Mouse (Mus musculus) midbrain, embryonic 15.5 days (tissue): ENCODE measurements around the gene Polr1b. TPM values are rescaled to one million over a fixed set of nuclear protein-coding genes. Genes with fewer than 3 reads are reported as not detected.
A peak's percentile ranks its signal among the peaks of the same experiment; 100 is the strongest.

Experiments
- ATAC-seq: fragments of 200-750 bp; cut with Nextera tagmentation; replicated peaks from 2 replicates; pipeline ENCODE4 v1.8.0; 2017; ENCODE audit warnings: moderate TSS enrichment
- H3K27ac ChIP-seq: fragments of 300-500 bp; sonication (generic); 2 replicates; pipeline ENCODE4 v1.5.1; 2015; ENCODE audit warnings: mild to moderate bottlenecking, inconsistent platforms
- H3K27me3 ChIP-seq: fragments of 300-500 bp; sonication (generic); replicated peaks from 2 replicates; pipeline ENCODE4 v1.6.1; 2015; ENCODE audit warnings: inconsistent platforms
- H3K36me3 ChIP-seq: fragments of 300-500 bp; sonication (generic); replicated peaks from 2 replicates; pipeline ENCODE4 v1.6.1; 2015; ENCODE audit warnings: inconsistent platforms
- H3K4me1 ChIP-seq: fragments of 300-500 bp; sonication (generic); 2 replicates; pipeline ENCODE4 v1.6.1; 2015; ENCODE audit warnings: inconsistent platforms
- H3K4me2 ChIP-seq: fragments of 300-500 bp; sonication (generic); 2 replicates; pipeline ENCODE4 v1.6.1; 2015; ENCODE audit warnings: inconsistent platforms, mild to moderate bottlenecking, moderate library complexity
- H3K4me3 ChIP-seq: fragments of 300-500 bp; sonication (generic); 2 replicates; pipeline ENCODE4 v1.5.1; 2015; ENCODE audit warnings: mild to moderate bottlenecking, inconsistent platforms
- H3K9ac ChIP-seq: fragments of 300-500 bp; sonication (generic); 2 replicates; pipeline ENCODE4 v1.6.1; 2015; ENCODE audit warnings: mild to moderate bottlenecking, inconsistent platforms
- H3K9me3 ChIP-seq: fragments of 300-500 bp; sonication (generic); 2 replicates; pipeline ENCODE4 v1.6.1; 2016; ENCODE audit warnings: inconsistent platforms
- WGBS: fragments of 180-500 bp; shearing (Covaris S2); methylation state at CpG from one replicate; pipeline ENCODE4 v1.1.7; 2015; ENCODE audit warnings: mixed read lengths; 5-methylcytosine and 5-hydroxymethylcytosine counted together
- polyA plus RNA-seq: library from polyadenylated mRNA; unstranded; fragments of >200 nt; fragmentation: Nextera tagmentation; extraction: Ambion mirVana; gene quantifications from 2 replicates; pipeline ENCODE4 v1.2.1, GENCODE M21; 2015

Gene Polr1b
- 17.1 and 17.5 TPM in 2 replicates for polyA plus RNA-seq

- WGBS = under 1% methylated on average over 35 of the region's 35 CpGs
- 0 out of 2 replicates have a peak within 1 kb of the TSS, but pooled peaks have one; percentile 21 for H3K27ac ChIP-seq
Observed at GRCm38 (mm10) chr2:129100784-129101310, at the start of gene Polr1b. Gene Polr1b (plus strand): TSS chr2:129100995.

GRCm38 (mm10) chr2:129052451-129052983 is 48.3 kb upstream of the Polr1b start:
- Histone ChIP-seq H3K27me3 (no peaks in the 10 kb centered on the region), H3K9me3 (no peaks in the 10 kb centered on the region), H3K27ac (no peak overlapping the region), H3K9ac (no peak overlapping the region), H3K4me2 (no peak overlapping the region), H3K4me1 (no peaks in the 10 kb centered on the region), H3K36me3 (no peaks in the 10 kb centered on the region), H3K4me3 (no peak overlapping the region)
- 76% methylated on average over 4 of the region's 4 CpGs for WGBS
- ATAC-seq = no peak

More at GRCm38 (mm10) chr2:129100784-129101310, at the start of gene Polr1b:
- H3K9ac ChIP-seq = peak within 1 kb of the TSS; percentile 60
- peaks cover 9% of the 10 kb centered on the region for H3K36me3 ChIP-seq
- H3K4me2 ChIP-seq = peak within 1 kb of the TSS; percentile 87
- H3K4me1 ChIP-seq = peaks cover 10% of the 10 kb centered on the region
- peak within 1 kb of the TSS; percentile 91 for H3K4me3 ChIP-seq
- no peaks in the 10 kb centered on the region for H3K27me3 ChIP-seq
- ATAC-seq = peak; percentile 99
- H3K9me3 ChIP-seq = no peaks in the 10 kb centered on the region

GRCm38 (mm10) chr2:129055741-129056140 is 45.1 kb upstream of the Polr1b start:
- WGBS = 93% methylated on average over 6 of the region's 6 CpGs

GRCm38 (mm10) chr2:129056597-129056996 is 44.2 kb upstream of the Polr1b start:
- Histone ChIP-seq H3K27me3 (no peaks in the 10 kb centered on the region), H3K4me2 (no peak overlapping the region), H3K36me3 (no peaks in the 10 kb centered on the region), H3K27ac (no peak overlapping the region), H3K9ac (no peak overlapping the region), H3K4me3 (no peak overlapping the region), H3K9me3 (no peaks in the 10 kb centered on the region), H3K4me1 (no peaks in the 10 kb centered on the region)
- no peak for ATAC-seq
- 47% methylated on average over 9 of the region's 9 CpGs for WGBS

More at GRCm38 (mm10) chr2:129055741-129056140, 45.1 kb upstream of the Polr1b start:
- no peak for ATAC-seq
- no peaks in the 10 kb centered on the region for H3K9me3 ChIP-seq
- no peaks in the 10 kb centered on the region for H3K36me3 ChIP-seq
- no peak overlapping the region for H3K4me3 ChIP-seq
- no peak overlapping the region for H3K4me2 ChIP-seq
- no peak overlapping the region for H3K27ac ChIP-seq
- no peaks in the 10 kb centered on the region for H3K27me3 ChIP-seq
- no peaks in the 10 kb centered on the region for H3K4me1 ChIP-seq
- H3K9ac ChIP-seq = no peak overlapping the region

- Histone ChIP-seq H3K36me3 (no peaks in the 10 kb centered on the region), H3K9ac (no peak overlapping the region), H3K4me1 (no peaks in the 10 kb centered on the region), H3K4me3 (no peak overlapping the region), H3K27ac (no peak overlapping the region), H3K27me3 (no peaks in the 10 kb centered on the region), H3K9me3 (no peaks in the 10 kb centered on the region), H3K4me2 (no peak overlapping the region)
- ATAC-seq = no peak
- 96% methylated on average over 8 of the region's 8 CpGs for WGBS
Observed at GRCm38 (mm10) chr2:129057256-129057655, 43.5 kb upstream of the Polr1b start.

GRCm38 (mm10) chr2:129057920-129058361 is 42.9 kb upstream of the Polr1b start:
- no peaks in the 10 kb centered on the region for H3K9me3 ChIP-seq
- no peaks in the 10 kb centered on the region for H3K36me3 ChIP-seq
- ATAC-seq = no peak
- H3K27me3 ChIP-seq = no peaks in the 10 kb centered on the region
- WGBS = 92% methylated on average over 6 of the region's 6 CpGs
- H3K4me1 ChIP-seq = no peaks in the 10 kb centered on the region
- H3K4me3 ChIP-seq = no peak overlapping the region
- H3K9ac ChIP-seq = no peak overlapping the region
- no peak overlapping the region for H3K4me2 ChIP-seq
- no peak overlapping the region for H3K27ac ChIP-seq

GRCm38 (mm10) chr2:129061456-129062059 is 39.2 kb upstream of the Polr1b start:
- ATAC-seq = no peak
- H3K9me3 ChIP-seq = no peaks in the 10 kb centered on the region
- no peak overlapping the region for H3K27ac ChIP-seq
- H3K4me3 ChIP-seq = no peak overlapping the region
- no peak overlapping the region for H3K4me2 ChIP-seq
- no peaks in the 10 kb centered on the region for H3K27me3 ChIP-seq
- H3K9ac ChIP-seq = no peak overlapping the region
- peaks cover 10% of the 10 kb centered on the region for H3K4me1 ChIP-seq
- H3K36me3 ChIP-seq = no peaks in the 10 kb centered on the region
- 82% methylated on average over 10 of the region's 10 CpGs for WGBS

GRCm38 (mm10) chr2:129065437-129066282 is 35.1 kb upstream of the Polr1b start, which contains the start of gene Ttl:
Gene Ttl (plus strand): TSS chr2:129065942.
- under 1% methylated on average over 62 of the region's 62 CpGs for WGBS
- ATAC-seq = peak; percentile 96
- peaks cover 30% of the 10 kb centered on the region for H3K4me1 ChIP-seq
- no peaks in the 10 kb centered on the region for H3K27me3 ChIP-seq
- peak within 1 kb of the TSS; percentile 77 for H3K9ac ChIP-seq
- H3K4me3 ChIP-seq = peak within 1 kb of the TSS; percentile 70
- H3K27ac ChIP-seq = peak within 1 kb of the TSS; percentile 84
- no peaks in the 10 kb centered on the region for H3K36me3 ChIP-seq
- no peaks in the 10 kb centered on the region for H3K9me3 ChIP-seq
- peak within 1 kb of the TSS; percentile 79 for H3K4me2 ChIP-seq

GRCm38 (mm10) chr2:129066326-129066725 is 34.5 kb upstream of the Polr1b start:
- peak; percentile 85 for ATAC-seq
- Histone ChIP-seq H3K36me3 (no peaks in the 10 kb centered on the region), H3K4me3 (peak overlapping the region; percentile 70), H3K4me1 (peaks cover 30% of the 10 kb centered on the region), H3K9me3 (no peaks in the 10 kb centered on the region), H3K4me2 (peak overlapping the region; percentile 79), H3K27ac (peak overlapping the region; percentile 84), H3K27me3 (no peaks in the 10 kb centered on the region), H3K9ac (peak overlapping the region; percentile 77)
- under 1% methylated on average over 20 of the region's 20 CpGs for WGBS

GRCm38 (mm10) chr2:129070296-129070695 is 30.5 kb upstream of the Polr1b start:
- 89% methylated on average over 3 of the region's 3 CpGs for WGBS

GRCm38 (mm10) chr2:129078313-129078712 is 22.5 kb upstream of the Polr1b start:
- H3K36me3 ChIP-seq = peaks cover 38% of the 10 kb centered on the region
- no peak overlapping the region for H3K27ac ChIP-seq
- no peak for ATAC-seq
- no peaks in the 10 kb centered on the region for H3K27me3 ChIP-seq
- H3K9ac ChIP-seq = no peak overlapping the region
- no peak overlapping the region for H3K4me2 ChIP-seq
- H3K4me3 ChIP-seq = no peak overlapping the region
- WGBS = 82% methylated on average over 3 of the region's 3 CpGs
- H3K4me1 ChIP-seq = no peaks in the 10 kb centered on the region
- H3K9me3 ChIP-seq = no peaks in the 10 kb centered on the region

More at GRCm38 (mm10) chr2:129070296-129070695, 30.5 kb upstream of the Polr1b start:
- ATAC-seq = no peak
- Histone ChIP-seq H3K36me3 (no peaks in the 10 kb centered on the region), H3K9ac (no peak overlapping the region), H3K4me2 (no peak overlapping the region), H3K4me1 (peaks cover 25% of the 10 kb centered on the region), H3K27me3 (no peaks in the 10 kb centered on the region), H3K4me3 (no peak overlapping the region), H3K9me3 (no peaks in the 10 kb centered on the region), H3K27ac (no peak overlapping the region)

GRCm38 (mm10) chr2:129079194-129079593 is 21.6 kb upstream of the Polr1b start:
- Histone ChIP-seq H3K4me2 (no peak overlapping the region), H3K27ac (no peak overlapping the region), H3K4me1 (no peaks in the 10 kb centered on the region), H3K36me3 (peaks cover 38% of the 10 kb centered on the region), H3K9me3 (no peaks in the 10 kb centered on the region), H3K9ac (no peak overlapping the region), H3K27me3 (no peaks in the 10 kb centered on the region), H3K4me3 (no peak overlapping the region)
- ATAC-seq = no peak
- WGBS = 81% methylated on average over 2 of the region's 2 CpGs
